Mouse (Mus musculus): ENCODE results near the gene Cr2.
"Not testable (repeated sequence)": the region's sequence is repeated elsewhere in the genome, so short reads cannot be mapped to it uniquely, and the experiment has no call there.

Gene Cr2

GRCm38 (mm10) chr1:195175980-195176931, at the start of gene Cr2:
Gene Cr2 (minus strand): TSS chr1:195176716.
- peak; percentile 77 for DNase-seq (ENCODE audit: extremely low spot score)

DNA sequence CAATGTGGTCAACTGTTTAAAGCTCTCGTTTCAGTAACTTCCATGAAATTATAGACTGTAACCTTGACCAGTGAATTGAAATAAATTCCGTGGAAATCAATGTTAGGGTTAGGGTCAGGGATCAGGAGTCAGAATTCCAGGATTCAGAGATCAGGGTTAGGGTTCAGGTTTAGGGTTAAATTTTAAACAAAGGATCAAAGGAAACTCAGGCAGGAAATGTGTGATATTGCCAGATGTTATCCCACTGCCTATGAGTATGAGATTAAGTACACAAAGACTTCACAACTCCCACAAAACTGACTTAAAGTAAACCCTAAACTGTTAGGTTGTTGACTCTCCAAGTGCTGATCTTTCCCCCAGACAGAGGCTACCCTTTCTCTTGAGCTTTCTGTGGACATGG, 45.3 kb upstream of the Cr2 start:
- DNase-seq (ENCODE audit: extremely low spot score) = no peak

GRCm38 (mm10) chr1:195212851-195213250, 36.3 kb upstream of the Cr2 start:
- DNase-seq (ENCODE audit: extremely low spot score) = not testable (repeated sequence)

GRCm38 (mm10) chr1:195184746-195185145, 8.2 kb upstream of the Cr2 start:
- DNase-seq (ENCODE audit: extremely low spot score) = no peak

DNA sequence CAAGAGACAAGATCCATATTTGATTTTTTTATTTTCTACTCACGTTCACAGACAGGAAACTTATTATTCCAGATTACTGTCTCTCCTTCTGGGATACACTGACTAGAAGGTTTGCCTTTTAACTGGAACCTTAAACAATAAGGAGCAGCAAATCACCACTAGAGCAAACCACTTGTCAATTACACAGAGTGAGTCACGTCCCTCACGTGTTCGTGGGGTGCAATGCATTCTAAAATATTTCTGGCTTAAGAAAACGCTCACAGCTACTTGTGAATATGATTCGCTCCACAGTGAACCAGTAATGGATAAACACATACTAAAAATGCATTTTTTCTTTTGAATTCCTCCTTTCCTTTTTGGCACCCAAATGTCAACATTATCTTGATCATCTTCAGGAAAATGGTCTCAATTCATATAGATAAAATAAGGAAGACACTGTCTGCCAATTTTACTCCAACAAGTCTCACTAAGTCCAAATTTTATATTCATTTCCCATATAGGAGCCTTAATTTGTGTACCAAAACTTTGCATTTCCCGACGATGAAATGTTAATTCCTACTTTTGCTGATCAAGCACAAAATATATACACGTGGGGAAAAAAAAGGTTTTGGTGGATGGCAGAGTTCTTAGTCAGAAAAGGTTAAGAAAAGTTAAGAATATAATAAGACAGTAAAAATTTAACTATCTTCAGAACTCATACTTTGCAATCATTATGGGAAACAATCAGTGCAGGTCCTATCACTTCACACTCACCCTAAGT, 11.3 kb downstream of the Cr2 start:
- no peak for DNase-seq (ENCODE audit: extremely low spot score)

GRCm38 (mm10) chr1:195132070-195132469, 44.4 kb downstream of the Cr2 start:
- DNase-seq (ENCODE audit: extremely low spot score) = no peak

- no peak for DNase-seq (ENCODE audit: extremely low spot score)
Measured at GRCm38 (mm10) chr1:195131675-195132015, 44.9 kb downstream of the Cr2 start.

GRCm38 (mm10) chr1:195130953-195131674, 45.4 kb downstream of the Cr2 start, which contains the start of gene Cr1l:
Gene Cr1l (minus strand): TSS chr1:195131586.
- peak; percentile 90 for DNase-seq (ENCODE audit: extremely low spot score)

DNA sequence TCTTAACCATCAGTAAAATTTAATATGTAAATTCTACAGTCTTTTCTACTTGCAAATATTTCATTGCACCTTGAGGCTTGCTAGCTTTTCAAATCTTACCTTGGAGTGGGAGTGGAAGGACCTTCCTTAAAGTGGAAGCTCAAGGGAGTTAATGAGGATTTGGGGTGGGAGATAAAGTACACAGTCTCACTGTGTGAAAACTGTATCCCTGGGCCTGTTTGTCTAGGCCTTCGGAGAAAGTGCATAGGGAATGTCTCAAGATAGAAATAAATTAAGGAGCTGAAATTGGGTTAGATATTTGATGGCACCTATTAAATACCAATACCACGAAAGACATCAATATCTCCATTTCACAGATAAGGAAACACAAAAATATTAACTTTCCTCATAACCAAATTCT, 46.0 kb downstream of the Cr2 start:
- DNase-seq (ENCODE audit: extremely low spot score) = no peak

DNA sequence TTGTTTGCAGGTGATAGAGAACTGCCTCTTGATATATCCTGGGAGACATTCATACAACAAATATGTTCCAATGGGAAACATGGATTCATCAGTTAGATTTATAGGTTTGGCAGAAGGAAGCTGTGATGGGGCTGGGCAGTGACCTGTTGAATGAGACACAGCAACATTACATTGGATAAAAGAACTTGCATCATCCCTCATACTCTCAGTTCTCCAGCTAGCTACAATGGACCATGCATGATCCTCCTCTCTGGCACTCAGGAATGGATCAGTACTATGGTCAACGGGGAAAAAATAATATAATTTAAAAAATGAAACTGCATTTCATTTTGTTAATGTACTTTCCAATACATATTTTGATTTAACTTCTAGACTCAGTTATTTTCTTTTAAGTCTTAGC, 46.6 kb downstream of the Cr2 start:
- no peak for DNase-seq (ENCODE audit: extremely low spot score)

GRCm38 (mm10) chr1:195114414-195114813, 62.1 kb downstream of the Cr2 start:
- no peak for DNase-seq (ENCODE audit: extremely low spot score)

DNA sequence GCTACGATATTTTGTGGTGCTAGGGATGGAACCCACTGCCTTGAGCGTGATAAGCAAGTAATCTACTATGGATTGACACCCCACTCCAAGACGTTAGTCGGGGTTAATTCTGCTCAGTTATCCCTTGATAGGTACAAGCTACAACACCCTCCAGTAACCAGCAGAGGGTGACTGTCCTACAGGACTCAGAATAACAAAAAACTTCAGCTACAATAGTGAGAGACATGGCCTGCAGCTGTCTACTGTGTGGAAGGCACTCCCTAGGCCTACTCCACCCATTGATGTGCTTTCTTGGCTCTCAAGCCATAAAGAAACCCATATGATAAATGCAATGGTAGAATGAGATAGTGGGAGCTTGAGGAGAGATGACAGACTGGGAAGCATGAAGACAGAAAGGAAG, 62.9 kb downstream of the Cr2 start:
- DNase-seq (ENCODE audit: extremely low spot score) = no peak

DNA sequence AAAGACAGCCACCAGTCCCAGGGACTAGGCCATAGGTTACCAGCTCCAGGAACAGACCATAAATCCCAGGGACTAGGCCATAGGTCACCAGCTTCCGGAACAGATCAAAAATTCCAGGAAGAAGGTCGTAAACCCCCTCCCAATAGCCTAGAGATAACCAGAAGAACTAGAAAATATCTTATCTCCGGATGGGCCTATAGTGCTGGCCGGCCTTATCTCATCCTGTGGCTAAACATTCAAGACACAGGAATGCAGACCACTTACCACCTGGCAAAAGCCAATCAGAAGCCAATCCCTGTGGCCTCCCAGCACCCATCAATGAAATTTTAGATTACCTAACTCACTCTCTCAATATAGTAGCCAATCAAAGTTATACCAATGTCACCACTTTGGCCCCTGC, 75.8 kb downstream of the Cr2 start:
- no peak for DNase-seq (ENCODE audit: extremely low spot score)

- no peak for DNase-seq (ENCODE audit: extremely low spot score)
Measured at GRCm38 (mm10) chr1:195098004-195098403, 78.5 kb downstream of the Cr2 start.

- DNase-seq (ENCODE audit: extremely low spot score) = peak; percentile 77
Measured at GRCm38 (mm10) chr1:195092220-195092720, 84.2 kb downstream of the Cr2 start, which contains the start of gene Cd46. Gene Cd46 (minus strand): TSS chr1:195092249.

GRCm38 (mm10) chr1:195091699-195092219, 84.8 kb downstream of the Cr2 start:
- DNase-seq (ENCODE audit: extremely low spot score) = no peak
